Mouse (Mus musculus) liver, embryonic 11.5 days (tissue): Measurements from ENCODE around the gene Dazap1. TPM values are rescaled to one million over a fixed set of nuclear protein-coding genes. Genes with fewer than 3 reads are reported as not detected.

Experiments used
- ATAC-seq: fragments of 200-750 bp; cut with Nextera tagmentation; replicated peaks from 2 replicates; pipeline ENCODE4 v1.8.0; 2017; ENCODE audit warnings: moderate number of reproducible peaks, mild to moderate bottlenecking, moderate TSS enrichment, moderate library complexity; ENCODE audit not compliant: low FRiP score
- DNase-seq: peaks from one replicate; pipeline ENCODE4 v3.0.0-alpha.2; 2017; ENCODE audit warnings: low spot score
- H3K27ac ChIP-seq: fragments of 300-500 bp; sonication (generic); 2 replicates; pipeline ENCODE4 v1.5.1; 2014; ENCODE audit warnings: mild to moderate bottlenecking, low read depth, low read length, control low read depth
- H3K27me3 ChIP-seq: fragments of 300-500 bp; sonication (generic); replicated peaks from 2 replicates; pipeline ENCODE4 v1.6.1; 2014; ENCODE audit warnings: low read length, mixed read lengths; ENCODE audit not compliant: control insufficient read depth, insufficient read depth
- H3K36me3 ChIP-seq: fragments of 300-500 bp; sonication (generic); 2 replicates; pipeline ENCODE4 v1.6.1; 2014; ENCODE audit warnings: mild to moderate bottlenecking, low read length, moderate library complexity, mixed read lengths; ENCODE audit not compliant: control insufficient read depth, insufficient read depth
- H3K4me1 ChIP-seq: fragments of 300-500 bp; sonication (generic); replicated peaks from 2 replicates; pipeline ENCODE4 v1.6.1; 2014; ENCODE audit warnings: low read length, mixed read lengths; ENCODE audit not compliant: control insufficient read depth, insufficient read depth
- H3K4me2 ChIP-seq: fragments of 300-500 bp; sonication (generic); 2 replicates; pipeline ENCODE4 v1.6.1; 2014; ENCODE audit warnings: mild to moderate bottlenecking, control low read depth, moderate library complexity
- H3K4me3 ChIP-seq: fragments of 300-500 bp; sonication (generic); 2 replicates; pipeline ENCODE4 v1.5.1; 2014; ENCODE audit warnings: low read depth, low read length, control low read depth
- H3K9ac ChIP-seq: fragments of 300-500 bp; sonication (generic); 2 replicates; pipeline ENCODE4 v1.6.1; 2014; ENCODE audit warnings: low read depth, low read length, control low read depth
- H3K9me3 ChIP-seq: fragments of 300-500 bp; sonication (generic); 2 replicates; pipeline ENCODE4 v1.6.1; 2016; ENCODE audit warnings: low read length, inconsistent platforms, mixed read lengths; ENCODE audit not compliant: control insufficient read depth
- WGBS: fragments of 180-500 bp; shearing (Covaris S2); extraction: QIAGEN DNeasy Blood & Tissue Kit; methylation state at CpG from one replicate; pipeline ENCODE4 v1.1.7; 2014; 5-methylcytosine and 5-hydroxymethylcytosine counted together
- polyA plus RNA-seq: library from polyadenylated mRNA; unstranded; fragments of >200 nt; fragmentation: Nextera tagmentation; extraction: Ambion mirVana; gene quantifications from 2 replicates; pipeline ENCODE4 v1.2.1, GENCODE M21; 2014

Dazap1 gene
- polyA plus RNA-seq, 1 experiment from 2014 or later = 55.0 TPM

- Histone ChIP-seq H3K36me3 (peaks cover 6% of the 10 kb centered on the region; the same call in 1 of the 2 replicates), H3K4me3 (0 out of 2 replicates have a peak overlapping the region, but pooled peaks have one; percentile 10), H3K27me3 (peaks cover 58% of the 10 kb centered on the region), H3K9ac (no peak overlapping the region), H3K4me2 (0 out of 2 replicates have a peak overlapping the region, but pooled peaks have one; percentile 16), H3K27ac (no peak overlapping the region), H3K9me3 (no peaks in the 10 kb centered on the region), H3K4me1 (peaks cover 42% of the 10 kb centered on the region)
- WGBS = 44% methylated on average over 10 of the region's 10 CpGs
- ATAC-seq (no peak), DNase-seq (no peak)
Observed at GRCm38 (mm10) chr10:80317011-80317410, 55.7 kb downstream of the Dazap1 start.

- H3K27ac ChIP-seq = peak within 1 kb of the TSS; percentile 87
Observed at GRCm38 (mm10) chr10:80320340-80320760, 59.1 kb downstream of the Dazap1 start, which contains the start of gene 2310011J03Rik. Gene 2310011J03Rik (minus strand): TSS chr10:80320537.

GRCm38 (mm10) chr10:80321014-80321669 is 59.9 kb downstream of the Dazap1 start:
- 68% methylated on average over 6 of the region's 6 CpGs for WGBS
- ATAC-seq (no peak), DNase-seq (no peak)
- peaks cover 57% of the 10 kb centered on the region for H3K4me1 ChIP-seq
- H3K4me2 ChIP-seq = peak overlapping the region; percentile 99
- H3K27ac ChIP-seq = peak overlapping the region; percentile 87
- H3K9ac ChIP-seq = no peak overlapping the region
- H3K9me3 ChIP-seq = no peaks in the 10 kb centered on the region
- H3K27me3 ChIP-seq = peaks cover 17% of the 10 kb centered on the region
- H3K36me3 ChIP-seq = peaks cover 6% of the 10 kb centered on the region; the same call in 1 of the 2 replicates
- 0 out of 2 replicates have a peak overlapping the region, but pooled peaks have one; percentile 75 for H3K4me3 ChIP-seq

More at GRCm38 (mm10) chr10:80320340-80320760, 59.1 kb downstream of the Dazap1 start, which contains the start of gene 2310011J03Rik:
- no peaks in the 10 kb centered on the region for H3K9me3 ChIP-seq
- H3K36me3 ChIP-seq = peaks cover 6% of the 10 kb centered on the region; the same call in 1 of the 2 replicates
- peak within 1 kb of the TSS; percentile 99 for H3K4me2 ChIP-seq
- H3K27me3 ChIP-seq = peaks cover 25% of the 10 kb centered on the region
- peak within 1 kb of the TSS; percentile 94 for H3K4me3 ChIP-seq
- peak; percentile 91 for DNase-seq
- H3K9ac ChIP-seq = peak within 1 kb of the TSS; percentile 93
- H3K4me1 ChIP-seq = peaks cover 57% of the 10 kb centered on the region
- WGBS = under 1% methylated on average over 34 of the region's 34 CpGs
- ATAC-seq = peak; percentile 53

DNA sequence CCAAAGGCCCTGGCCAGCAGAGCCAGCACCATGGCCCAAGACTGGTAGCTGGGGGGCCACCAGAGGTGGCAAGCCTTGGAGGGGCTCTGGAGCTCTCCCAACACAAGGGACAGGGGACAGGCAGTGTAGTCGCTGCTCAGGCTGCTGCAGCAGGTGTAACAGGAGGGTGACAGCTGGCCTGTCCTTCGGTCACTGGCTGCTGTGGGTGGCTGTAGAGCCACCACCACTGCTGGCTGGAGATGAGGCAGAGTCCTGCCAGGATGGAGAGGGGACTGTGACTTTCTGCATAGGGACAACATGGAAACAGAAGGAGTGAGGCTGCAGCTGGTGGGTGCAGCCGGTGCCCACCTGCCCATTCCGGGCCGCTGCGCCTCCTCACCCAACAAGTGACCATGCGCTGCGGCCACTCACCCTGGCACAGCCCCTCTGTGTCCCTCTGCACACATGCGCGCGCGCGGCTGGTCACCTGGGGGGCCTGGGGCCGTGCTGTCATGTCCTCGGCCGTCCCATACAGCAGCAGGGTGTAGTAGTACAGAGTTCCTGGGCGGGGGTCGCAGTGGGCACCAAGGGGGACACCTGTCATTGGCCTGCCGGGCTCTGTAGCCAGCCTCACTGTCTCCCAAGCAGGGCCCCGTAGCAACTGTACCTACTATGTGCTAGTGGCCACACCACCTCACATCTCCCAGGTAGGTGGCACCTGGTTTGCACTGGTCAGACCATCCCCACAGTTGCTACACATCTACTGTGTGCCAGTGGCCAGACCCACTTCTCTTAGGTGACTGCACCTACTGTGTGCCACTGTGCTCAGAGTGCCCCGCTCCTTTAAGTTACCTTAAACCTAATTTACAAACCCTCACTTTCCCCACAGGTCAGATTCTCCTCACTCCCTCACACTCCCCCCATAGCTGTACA is 60.6 kb downstream of the Dazap1 start:
- Histone ChIP-seq H3K36me3 (peaks cover 6% of the 10 kb centered on the region; the same call in 1 of the 2 replicates), H3K4me3 (peak overlapping the region; percentile 75), H3K9me3 (no peaks in the 10 kb centered on the region), H3K4me1 (peaks cover 49% of the 10 kb centered on the region), H3K27ac (peak overlapping the region; percentile 4; the same call in 1 of the 2 replicates), H3K4me2 (peak overlapping the region; percentile 99), H3K9ac (peak overlapping the region; percentile 85), H3K27me3 (peaks cover 9% of the 10 kb centered on the region; the same call in 1 of the 2 replicates)
- ATAC-seq (no peak), DNase-seq (no peak)
- WGBS = 90% methylated on average over 21 of the region's 21 CpGs

DNA sequence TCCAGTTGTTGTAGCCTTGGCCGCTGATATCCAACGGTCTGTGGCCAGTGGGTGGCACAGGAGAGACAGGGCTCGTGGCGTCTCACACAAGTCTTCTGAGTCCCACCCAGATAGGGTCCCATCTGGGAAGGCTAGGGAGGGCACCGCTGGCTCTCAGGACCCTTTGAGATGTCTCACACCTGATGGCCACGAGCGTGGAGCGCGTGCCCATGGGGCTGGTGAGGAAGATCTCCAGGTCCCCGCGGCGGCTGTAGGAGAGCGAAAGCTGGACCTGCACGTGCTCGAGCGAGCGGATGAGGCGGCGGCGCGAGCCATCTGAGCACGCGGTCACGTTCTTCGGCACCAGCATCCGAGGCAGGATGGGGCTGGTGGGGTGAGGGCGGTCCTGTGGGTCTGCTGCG is 61.5 kb downstream of the Dazap1 start:
- DNase-seq (no peak), ATAC-seq (peak; percentile 16)
- Histone ChIP-seq H3K4me1 (peaks cover 41% of the 10 kb centered on the region), H3K4me3 (peak overlapping the region; percentile 75), H3K9ac (peak overlapping the region; percentile 85), H3K36me3 (peaks cover 6% of the 10 kb centered on the region; the same call in 1 of the 2 replicates), H3K27ac (peak overlapping the region; percentile 88), H3K4me2 (peak overlapping the region; percentile 99), H3K27me3 (0 out of 2 replicates have a peak, but pooled peaks cover under 1% of the 10 kb centered on the region), H3K9me3 (no peaks in the 10 kb centered on the region)
- WGBS = 3% methylated on average over 28 of the region's 28 CpGs

DNA sequence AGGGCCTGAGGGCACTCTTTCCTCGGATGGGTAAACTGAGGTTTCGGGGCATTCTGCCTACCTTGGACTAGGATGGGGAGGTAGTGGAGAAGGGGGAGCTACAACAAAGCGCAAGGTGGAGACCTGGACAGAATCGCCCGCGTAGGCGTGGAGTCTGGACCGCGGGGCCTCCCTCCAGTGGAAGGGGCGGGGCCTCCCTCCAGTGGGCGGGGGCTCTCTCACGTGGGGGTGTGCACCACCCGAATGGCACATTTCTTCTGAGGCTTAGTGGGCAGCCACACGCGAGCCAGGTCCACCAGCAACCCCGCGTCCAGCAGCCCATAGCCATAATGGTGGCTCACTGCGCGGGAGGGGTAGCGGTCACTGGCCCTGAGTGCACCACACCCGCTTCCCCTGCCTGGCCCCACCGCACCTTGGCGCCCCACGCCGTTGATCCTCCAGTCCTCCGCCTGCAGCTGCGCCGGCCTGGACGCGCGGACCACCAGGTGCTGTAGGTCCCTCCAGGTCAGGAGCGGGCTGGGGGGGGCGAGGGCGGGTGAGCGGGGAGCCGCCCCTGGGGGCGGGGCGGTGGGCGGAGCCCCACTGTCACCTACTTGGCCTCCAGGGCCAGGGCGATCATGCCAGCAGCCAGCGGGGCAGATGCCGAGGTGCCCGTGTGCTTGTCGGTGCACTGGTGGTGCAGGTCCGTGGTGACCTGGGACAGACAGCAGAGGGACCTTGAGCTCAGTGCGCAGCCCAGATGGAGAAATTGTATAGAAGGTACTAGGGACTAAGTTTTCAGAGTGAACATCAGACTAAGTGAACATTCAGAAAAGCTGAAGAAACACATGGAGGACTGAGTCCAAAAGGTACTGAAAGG is 62.2 kb downstream of the Dazap1 start:
- Histone ChIP-seq H3K4me3 (peak overlapping the region; percentile 75), H3K36me3 (0 out of 2 replicates have a peak, but pooled peaks cover 3% of the 10 kb centered on the region), H3K4me2 (peak overlapping the region; percentile 99), H3K27ac (peak overlapping the region; percentile 88), H3K9me3 (no peaks in the 10 kb centered on the region), H3K9ac (peak overlapping the region; percentile 85), H3K4me1 (peaks cover 41% of the 10 kb centered on the region), H3K27me3 (no peaks in the 10 kb centered on the region)
- DNase-seq (peak; percentile 81), ATAC-seq (peak; percentile 69)
- 2% methylated on average over 43 of the region's 46 CpGs for WGBS

GRCm38 (mm10) chr10:80324120-80325037 is 63.1 kb downstream of the Dazap1 start:
- no peaks in the 10 kb centered on the region for H3K9me3 ChIP-seq
- H3K4me3 ChIP-seq = peak overlapping the region; percentile 75
- peak overlapping the region; percentile 88 for H3K27ac ChIP-seq
- H3K4me1 ChIP-seq = peaks cover 42% of the 10 kb centered on the region
- no peaks in the 10 kb centered on the region for H3K27me3 ChIP-seq
- H3K9ac ChIP-seq = peak overlapping the region; percentile 85
- WGBS = 75% methylated on average over 17 of the region's 17 CpGs
- no peak for ATAC-seq
- H3K36me3 ChIP-seq = no peaks in the 10 kb centered on the region
- peak overlapping the region; percentile 99 for H3K4me2 ChIP-seq
- DNase-seq = no peak
